Mouse (Mus musculus): Measurements from ENCODE around the gene Pik3r3.

GRCm38 (mm10) chr4:116174466-116175116 is 46.8 kb upstream of the Pik3r3 start:
- TF ChIP-seq CTCF (IDR thresholded peaks at IDR 0.05; ENCODE audit: low read depth) (no peak), EP300 (IDR thresholded peaks at IDR 0.05; ENCODE audit: low read depth) (no peak)
